Mouse (Mus musculus): ENCODE data around the gene Crct1. TPM values are rescaled to one million over a fixed set of nuclear protein-coding genes. Genes with fewer than 3 reads are reported as not detected.

Gene Crct1
- polyA plus RNA-seq (2012; rRNA removed): not detected in 2 replicates

DNA sequence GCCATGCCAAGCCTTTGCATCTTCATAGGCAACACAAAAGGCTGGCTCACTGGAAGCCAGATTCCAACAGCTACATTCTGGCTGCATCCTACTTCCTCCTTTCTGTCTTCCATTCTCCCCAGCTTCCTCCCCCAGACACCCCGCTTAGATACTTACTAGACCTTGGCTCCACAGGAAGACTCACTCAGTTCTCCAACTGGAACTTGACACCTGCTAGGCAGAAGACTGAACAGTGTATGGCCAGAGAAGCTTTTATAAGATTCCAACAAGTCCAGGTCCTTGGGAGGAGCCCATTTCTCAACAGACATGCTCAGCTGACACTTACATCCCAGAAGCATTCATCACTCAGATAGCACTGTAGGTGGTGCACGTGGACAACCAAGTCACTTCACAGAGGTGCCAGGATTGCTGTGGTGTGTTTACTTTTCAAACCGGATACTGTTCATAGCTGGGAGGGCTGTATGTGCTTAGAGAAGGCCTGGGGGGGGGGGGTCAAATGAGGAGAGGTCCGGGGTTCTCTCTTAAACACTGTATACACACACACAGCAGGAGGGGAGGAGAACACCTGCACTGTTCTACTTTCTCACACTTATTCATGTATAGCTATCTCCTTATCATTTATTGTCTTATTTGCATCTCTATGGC is at the start of gene Crct1:
Gene Crct1 (minus strand): TSS at position 228 of the 645 bp plus-strand sequence.
- no peak for DNase-seq (ENCODE audit: low read depth)

DNA sequence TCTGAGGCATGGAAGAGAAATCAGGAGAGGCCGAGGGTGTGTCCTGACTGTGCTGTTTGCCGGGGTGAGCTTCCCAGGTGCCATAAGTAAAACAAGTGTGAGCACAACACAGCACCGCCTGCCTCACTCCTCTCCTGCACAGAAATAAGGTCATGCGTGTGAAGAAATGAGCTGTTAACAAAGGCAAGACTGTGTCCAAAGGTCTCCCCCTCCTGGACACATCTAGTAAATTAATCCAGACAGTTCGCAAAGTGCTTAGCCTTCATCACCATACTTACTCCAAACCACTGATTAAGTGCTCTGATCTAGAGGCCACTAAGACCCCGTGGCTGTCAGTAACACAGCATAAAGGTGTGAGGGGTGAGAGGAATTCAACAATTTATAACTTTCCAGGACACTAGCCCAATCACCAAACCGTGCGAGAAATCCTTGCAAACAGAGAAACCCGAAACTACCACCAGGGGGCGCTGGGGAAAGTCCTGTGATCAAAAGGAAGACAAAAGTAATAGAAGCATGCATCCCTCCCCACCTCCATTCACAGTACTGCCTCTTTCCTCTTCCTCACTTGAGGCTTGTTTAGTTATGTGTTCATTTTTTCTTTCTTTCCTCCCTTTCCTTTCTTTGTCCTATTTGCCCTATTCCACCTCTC is 37.5 kb upstream of the Crct1 start:
- DNase-seq (ENCODE audit: low read depth): no peak

DNA sequence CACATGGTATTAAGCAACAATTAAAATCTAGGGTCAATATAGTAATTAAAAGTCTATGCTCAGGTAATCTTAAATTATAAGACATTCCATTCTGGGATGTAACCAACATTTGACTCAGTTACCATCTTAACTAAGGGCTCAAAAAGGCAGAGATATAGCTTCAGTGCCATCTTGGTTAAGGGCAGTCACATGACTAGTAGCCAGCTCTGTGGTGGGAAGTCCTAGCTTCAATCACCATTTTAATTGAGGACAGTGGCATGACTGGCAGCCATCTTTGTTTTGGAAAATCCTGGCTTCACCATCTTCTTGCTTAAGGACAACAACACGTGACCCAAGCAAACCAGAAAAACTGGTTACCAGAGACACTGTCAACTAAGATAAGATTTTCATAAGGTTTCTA is 34.7 kb upstream of the Crct1 start:
- DNase-seq (ENCODE audit: low read depth): no peak

DNA sequence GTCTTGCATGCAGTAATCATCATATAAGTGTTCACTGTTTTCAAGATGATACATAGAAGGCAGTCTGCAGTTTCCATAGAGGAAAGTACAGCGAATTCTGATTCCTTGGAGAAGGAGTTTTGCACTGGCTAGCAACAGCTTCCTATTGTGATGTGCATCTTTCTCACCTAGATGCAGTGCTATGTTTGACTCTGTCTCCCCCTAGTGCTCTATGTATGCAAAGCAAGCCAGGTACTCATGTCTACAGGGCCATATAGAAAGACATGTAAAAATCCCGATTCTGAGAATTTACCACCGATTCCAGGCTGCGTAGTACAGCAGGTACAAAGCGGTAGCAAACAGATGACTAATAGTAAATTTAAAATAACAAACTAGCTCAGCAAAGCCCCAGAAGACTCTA is 16.0 kb upstream of the Crct1 start:
- no peak for DNase-seq (ENCODE audit: low read depth)

DNA sequence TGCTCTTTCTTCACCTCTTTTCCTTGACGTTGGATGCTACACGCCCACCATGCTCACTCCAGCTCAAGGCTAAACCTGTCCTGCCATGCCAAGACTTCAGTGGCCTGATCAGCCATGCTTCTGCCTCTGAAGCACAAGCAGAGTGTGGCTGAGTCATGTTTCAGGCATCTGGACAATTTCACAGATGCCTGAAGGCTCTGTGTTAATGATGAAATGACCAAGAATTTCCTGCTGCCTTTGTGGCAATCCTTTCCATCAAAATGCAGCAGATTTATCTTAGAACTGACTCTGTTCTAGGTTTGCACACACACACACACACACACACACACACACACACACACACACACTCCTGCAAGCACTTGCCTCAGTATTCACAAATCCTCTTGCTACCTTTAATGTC is 10.0 kb upstream of the Crct1 start:
- DNase-seq (ENCODE audit: low read depth): no peak

DNA sequence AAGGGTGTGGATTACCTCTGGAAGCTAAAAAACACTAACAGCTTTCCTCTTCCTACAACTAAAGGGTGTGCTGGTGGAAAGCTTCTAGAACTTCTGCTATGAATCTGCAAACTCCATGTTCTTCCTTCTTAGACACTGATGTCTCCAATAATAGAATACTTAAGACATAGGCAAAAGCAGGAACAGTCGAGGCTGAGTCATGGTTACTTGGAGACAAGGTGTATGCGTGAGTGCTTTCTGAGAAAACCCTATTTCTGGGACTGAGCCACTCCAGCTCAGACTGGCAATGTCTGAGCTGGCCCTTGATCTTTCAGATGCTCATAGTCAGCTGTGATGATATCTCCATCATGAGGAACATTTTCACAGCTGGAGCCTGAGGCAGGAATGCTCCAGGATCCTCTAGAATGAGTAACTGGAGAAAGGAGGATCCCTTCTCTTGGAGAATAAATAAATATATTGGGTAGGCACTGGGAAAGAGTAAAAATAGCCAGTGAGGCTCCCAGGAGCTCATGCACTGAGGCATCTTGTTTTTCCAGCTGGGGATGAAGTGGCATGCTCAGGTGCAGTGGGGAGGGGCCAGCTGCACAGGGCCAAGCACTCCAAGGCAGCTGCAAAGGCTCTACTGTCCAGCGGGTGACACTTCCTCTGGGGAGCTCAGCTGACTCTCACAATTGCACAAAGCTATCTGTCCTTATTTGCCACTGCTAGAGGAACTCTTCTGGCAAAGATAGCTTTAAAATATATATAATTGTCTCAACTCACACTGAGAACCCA is 8.1 kb upstream of the Crct1 start:
- DNase-seq (ENCODE audit: low read depth): no peak

DNA sequence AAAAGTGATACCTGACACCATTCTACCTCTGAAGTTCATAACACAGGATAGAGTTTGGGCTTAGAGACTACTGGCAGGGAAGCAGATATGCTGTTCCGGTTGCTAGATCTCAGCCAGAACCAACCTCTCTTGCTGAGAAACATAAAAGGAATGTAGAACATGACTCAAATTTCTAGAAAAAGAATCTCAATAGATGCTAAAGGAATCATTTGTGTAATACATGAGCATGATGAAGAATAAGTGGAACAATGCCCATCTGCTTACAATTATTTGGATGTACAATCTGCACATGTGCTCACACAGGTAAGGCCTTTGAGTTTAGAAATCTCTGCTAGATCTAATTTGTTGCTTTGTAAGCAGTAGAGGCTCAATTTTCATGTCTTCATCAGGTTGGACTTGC is 5.7 kb upstream of the Crct1 start:
- DNase-seq (ENCODE audit: low read depth): no peak

DNA sequence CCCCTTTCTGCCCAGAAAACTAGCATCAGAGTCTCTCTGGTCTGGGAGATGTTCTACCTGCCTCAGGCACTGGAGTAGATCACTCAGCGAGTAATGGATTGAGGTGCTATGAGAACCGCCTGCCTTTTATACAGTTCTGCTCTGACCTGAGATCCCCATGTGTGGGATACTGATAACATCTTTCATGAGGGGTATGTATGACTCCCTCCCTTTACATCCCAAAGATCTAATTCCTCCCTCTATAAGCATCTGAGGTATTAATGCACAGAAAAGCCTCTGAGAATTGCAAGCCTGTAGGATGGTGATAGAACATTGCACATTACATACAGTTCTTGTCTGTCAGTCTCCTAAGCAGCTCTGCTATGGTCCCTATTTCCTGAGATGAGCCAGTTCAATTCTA is 3.5 kb upstream of the Crct1 start, which contains the start of gene Lce1m:
Gene Lce1m (minus strand): TSS at position 101 of the 400 bp plus-strand sequence.
- no peak for DNase-seq (ENCODE audit: low read depth)

DNA sequence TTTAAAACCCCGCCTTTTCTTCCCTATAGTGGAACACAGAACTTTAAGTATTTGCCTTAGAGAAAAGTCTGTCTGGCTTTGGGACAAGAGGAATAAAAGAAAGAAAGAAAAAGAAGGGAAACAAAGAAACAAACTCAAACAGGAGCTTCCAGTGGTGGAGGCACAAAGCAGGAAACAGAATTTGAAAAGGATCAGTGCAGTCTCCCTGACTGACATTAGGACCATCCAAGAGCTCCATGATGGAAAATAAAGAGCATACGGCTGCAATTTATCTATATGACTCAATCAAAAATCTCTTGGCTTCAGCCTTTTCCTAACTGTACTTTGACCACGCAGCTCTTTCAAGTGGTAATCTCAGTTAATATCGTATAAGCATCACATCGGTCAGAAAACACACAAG is 616 bp downstream of the Crct1 start:
- no peak for DNase-seq (ENCODE audit: low read depth)

DNA sequence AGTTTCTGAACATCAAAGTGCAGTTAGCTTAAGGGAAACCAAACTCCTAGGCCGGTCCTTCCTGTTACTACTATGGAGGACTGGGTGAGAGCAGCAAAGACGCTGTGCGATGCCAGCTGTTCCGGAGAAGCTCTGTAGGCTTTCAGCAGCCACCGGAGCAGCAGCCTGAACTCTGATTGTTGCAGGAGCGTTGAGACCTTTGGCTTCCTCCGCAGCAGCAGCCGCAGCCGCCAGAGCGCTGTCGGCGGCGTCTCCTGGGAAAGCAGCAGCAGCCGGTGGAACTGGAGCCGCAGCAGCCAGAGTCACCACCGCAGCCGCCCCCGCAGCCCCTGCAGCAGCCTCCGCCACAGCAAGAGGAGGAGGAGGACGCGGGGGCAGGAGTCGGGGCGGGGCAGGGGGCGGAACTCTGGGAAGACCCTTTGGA is 1.1 kb downstream of the Crct1 start:
- no peak for DNase-seq (ENCODE audit: low read depth)

DNA sequence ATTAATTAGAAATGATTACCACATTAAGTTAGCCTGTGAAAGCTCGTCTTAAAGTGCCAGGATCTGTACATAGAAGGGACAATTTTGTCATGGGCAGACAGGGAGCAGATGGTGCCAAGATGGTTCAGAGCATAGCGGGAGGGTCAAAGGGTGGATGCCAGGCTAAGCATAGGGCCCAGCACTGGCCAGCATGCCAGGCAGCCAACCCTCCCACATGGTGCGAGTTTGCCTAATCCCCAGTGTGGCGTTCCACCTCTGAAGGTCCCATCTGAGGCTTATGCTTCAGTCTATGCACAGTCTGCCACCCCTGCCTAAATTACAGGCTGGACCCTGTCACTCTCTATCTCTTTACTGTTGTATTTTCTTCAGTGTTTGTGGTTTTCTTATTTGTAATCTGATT is 12.6 kb downstream of the Crct1 start:
- DNase-seq (ENCODE audit: low read depth): no peak

DNA sequence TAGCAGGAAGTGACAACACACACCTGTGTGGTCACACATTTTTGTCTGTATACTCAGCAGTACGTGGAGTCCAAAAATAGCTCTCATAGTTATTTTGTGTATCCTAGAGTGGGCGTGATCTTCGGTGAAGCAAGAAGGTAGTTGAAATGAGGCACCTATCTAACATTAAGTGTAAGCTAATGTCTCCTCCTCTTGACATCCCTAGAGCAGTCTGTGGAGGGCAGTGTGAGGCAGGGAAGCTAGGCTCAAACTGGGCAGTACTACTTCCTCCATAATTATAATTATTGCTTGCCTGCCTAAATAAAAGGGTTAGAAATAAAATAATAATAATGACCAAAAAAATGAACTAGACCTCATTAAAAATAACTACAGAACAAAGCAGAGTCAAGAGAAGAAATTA is 14.9 kb downstream of the Crct1 start:
- no peak for DNase-seq (ENCODE audit: low read depth)

DNA sequence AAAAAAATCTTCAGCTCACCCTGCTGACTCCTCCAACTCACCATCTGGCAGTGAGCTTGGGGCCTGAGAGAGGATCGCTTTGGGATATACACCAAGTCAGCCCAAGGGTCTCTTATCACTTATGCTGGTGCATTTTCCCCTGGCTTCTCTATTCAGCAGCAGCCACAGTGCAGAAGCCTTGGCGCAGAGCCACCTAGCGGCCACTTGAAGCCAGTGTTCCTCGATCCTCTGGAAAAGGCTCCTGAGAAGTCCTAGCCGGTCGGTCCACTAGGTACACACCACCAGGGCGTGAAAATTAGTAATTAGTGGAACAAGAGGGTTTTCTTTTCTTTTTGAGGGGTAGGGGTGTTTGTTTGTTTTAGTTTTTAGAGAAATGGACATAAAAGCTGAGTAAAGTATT is 16.8 kb downstream of the Crct1 start:
- DNase-seq (ENCODE audit: low read depth): no peak

DNA sequence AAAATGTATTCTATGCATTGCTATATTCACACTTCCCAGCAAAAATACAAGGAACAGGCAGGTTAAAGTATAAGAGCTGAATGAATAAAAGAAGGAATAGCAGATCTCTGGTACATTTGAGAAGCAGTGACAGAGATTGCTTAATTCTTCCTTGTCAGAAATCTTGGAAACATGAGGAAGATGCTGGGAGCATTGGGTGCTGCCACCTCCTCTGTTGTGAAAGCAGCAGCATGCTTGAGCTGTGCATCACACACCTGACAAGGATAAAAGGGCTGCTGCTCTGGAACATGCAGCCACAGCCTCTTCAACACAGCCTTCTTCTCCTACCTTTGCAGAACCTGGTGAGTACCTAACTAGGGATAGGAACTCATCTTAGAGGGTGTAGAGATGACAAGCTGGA is 23.6 kb downstream of the Crct1 start, which contains the start of gene Lce3f:
Gene Lce3f (plus strand): TSS at position 301 of the 400 bp plus-strand sequence.
- no peak for DNase-seq (ENCODE audit: low read depth)

DNA sequence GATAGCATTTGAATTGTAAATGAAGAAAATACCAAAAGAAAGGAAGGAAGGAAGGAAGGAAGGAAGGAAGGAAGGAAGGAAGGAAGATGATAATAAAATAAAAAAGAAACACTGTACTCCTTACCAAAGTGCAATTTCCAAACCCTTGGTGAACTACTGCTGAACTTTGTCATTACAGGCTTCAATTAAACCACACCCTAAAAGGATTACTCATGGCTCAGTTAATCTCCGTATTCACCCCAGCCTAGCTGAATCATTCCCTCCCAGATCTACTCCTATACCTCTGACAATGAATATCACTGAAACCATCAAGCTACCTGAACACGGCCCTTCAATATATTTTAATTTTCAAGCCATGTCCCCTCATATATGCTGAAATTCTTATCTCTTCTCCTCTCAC is 37.0 kb downstream of the Crct1 start:
- no peak for DNase-seq (ENCODE audit: low read depth)

DNA sequence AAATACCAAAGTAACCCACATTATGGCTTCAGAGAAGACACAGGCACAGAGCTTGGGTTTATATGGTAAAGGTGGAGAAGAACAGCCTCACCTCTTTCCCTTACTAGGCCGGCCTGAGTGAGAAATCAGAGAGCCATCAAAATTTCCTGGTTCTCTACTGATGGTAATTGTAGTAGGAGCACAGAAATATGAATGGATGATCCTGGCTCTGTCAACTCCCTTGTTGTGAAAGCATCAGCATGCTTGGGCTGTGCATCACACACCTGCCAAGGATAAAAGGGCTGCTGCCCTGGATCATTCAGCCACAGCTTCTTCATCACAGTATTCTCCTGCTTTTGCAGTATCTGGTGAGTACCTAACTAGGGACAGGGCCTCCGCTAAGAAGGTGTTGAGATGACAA is 48.7 kb downstream of the Crct1 start, which contains the start of gene Lce3e:
Gene Lce3e (plus strand): TSS at position 301 of the 400 bp plus-strand sequence.
- no peak for DNase-seq (ENCODE audit: low read depth)

Other genes starting within 250 kb of the Crct1 start
- not detected in 2 replicates for gene Lce1i, start 236.8 kb downstream of the Crct1 start, polyA plus RNA-seq (2012; rRNA removed)
- gene Lce1j, start 225.2 kb downstream of the Crct1 start, polyA plus RNA-seq (2012; rRNA removed): not detected in 2 replicates
- not detected in 2 replicates for gene Lce1k, start 207.8 kb downstream of the Crct1 start, polyA plus RNA-seq (2012; rRNA removed)
- not detected in 2 replicates for gene Kprp, start 188.4 kb downstream of the Crct1 start, polyA plus RNA-seq (2012; rRNA removed)
- gene Lce1l, start 164.4 kb downstream of the Crct1 start, polyA plus RNA-seq (2012; rRNA removed): not detected in 2 replicates
- gene 2310050C09Rik, start 145.5 kb downstream of the Crct1 start, polyA plus RNA-seq (2012; rRNA removed): not detected in 2 replicates
- gene Lce3a, start 89.5 kb downstream of the Crct1 start, polyA plus RNA-seq (2012; rRNA removed): not detected in 2 replicates
- gene Lce3b, start 82.7 kb downstream of the Crct1 start, polyA plus RNA-seq (2012; rRNA removed): not detected in 2 replicates
- not detected in 2 replicates for gene Lce3c, start 71.2 kb downstream of the Crct1 start, polyA plus RNA-seq (2012; rRNA removed)
- not detected in 2 replicates for gene Lce3d, start 58.3 kb downstream of the Crct1 start, polyA plus RNA-seq (2012; rRNA removed)
- not detected in 2 replicates for gene Lce3e, start 48.6 kb downstream of the Crct1 start, polyA plus RNA-seq (2012; rRNA removed)
- not detected in 2 replicates for gene Lce3f, start 23.5 kb downstream of the Crct1 start, polyA plus RNA-seq (2012; rRNA removed)
- not detected in 2 replicates for gene Lce1m, start 3.4 kb upstream of the Crct1 start, polyA plus RNA-seq (2012; rRNA removed)
- gene Gm4858, start 53.1 kb upstream of the Crct1 start, polyA plus RNA-seq (2012; rRNA removed): not detected in 2 replicates
- not detected in 2 replicates for gene Crnn, start 129.1 kb upstream of the Crct1 start, polyA plus RNA-seq (2012; rRNA removed)
- not detected in 2 replicates for gene Flg2, start 181.6 kb upstream of the Crct1 start, polyA plus RNA-seq (2012; rRNA removed)

All from gonadal fat pad, adult 2 months (tissue).